Mouse (Mus musculus) ES-E14 (cell line): ENCODE results near the gene Plpp7. TPM values are rescaled to one million over a fixed set of nuclear protein-coding genes. Genes with fewer than 3 reads are reported as not detected.

Source experiments
- DNase-seq: peaks from one replicate; pipeline ENCODE4 v3.0.0-alpha.2; 2013; ENCODE audit warnings: low read depth, low spot score
- H3K27ac ChIP-seq: 2 replicates; pipeline ENCODE4 v1.5.1; 2012; ENCODE audit warnings: low read depth, mild to moderate bottlenecking, low read length, moderate library complexity, mixed read lengths; ENCODE audit not compliant: poor library complexity, insufficient read depth, severe bottlenecking
- H3K36me3 ChIP-seq: 2 replicates; pipeline ENCODE4 v1.6.1; 2012; ENCODE audit warnings: mild to moderate bottlenecking, low read length, moderate library complexity, mixed read lengths; ENCODE audit not compliant: control insufficient read depth, poor library complexity, insufficient read depth, severe bottlenecking
- H3K4me1 ChIP-seq, 2 experiments: fragments of 150-350 bp in 1 of 2; sonication (generic) in 1 of 2; 2 replicates each; pipeline ENCODE4 v1.6.1; 2012; ENCODE audit warnings: low read length in 2 of 2, mild to moderate bottlenecking in 1 of 2, mixed read lengths in 1 of 2; ENCODE audit not compliant: control insufficient read depth in 2 of 2, insufficient read depth in 2 of 2, poor library complexity in 1 of 2
- H3K4me3 ChIP-seq, 2 experiments: fragments of 150-350 bp in 1 of 2; sonication (generic) in 1 of 2; 2 replicates each; pipeline ENCODE4 v1.5.1; 2012; ENCODE audit warnings: low read length in 2 of 2, low read depth in 1 of 2, mild to moderate bottlenecking in 1 of 2, mixed read lengths in 1 of 2; ENCODE audit not compliant: insufficient read depth in 1 of 2, poor library complexity in 1 of 2, severe bottlenecking in 1 of 2
- H3K9ac ChIP-seq: 2 replicates; pipeline ENCODE4 v1.6.1; 2012; ENCODE audit warnings: low read depth, mild to moderate bottlenecking, low read length, mixed read lengths; ENCODE audit not compliant: poor library complexity, insufficient read depth, severe bottlenecking
- H3K9me3 ChIP-seq: fragments of 150-350 bp; sonication (generic); 2 replicates; pipeline ENCODE4 v1.6.1; 2012; ENCODE audit warnings: low read depth, mild to moderate bottlenecking, low read length; ENCODE audit not compliant: control insufficient read depth, insufficient read depth
- CHD2 ChIP-seq: IDR thresholded peaks from 2 replicates; pipeline ENCODE4 v1.6.1; 2014; ENCODE audit warnings: mild to moderate bottlenecking, low read depth, low read length, inconsistent platforms
- HCFC1 ChIP-seq: IDR thresholded peaks from 2 replicates; pipeline ENCODE4 v1.6.1; 2012; ENCODE audit warnings: low read length, inconsistent platforms, borderline replicate concordance; ENCODE audit not compliant: insufficient read depth
- MAFK ChIP-seq: IDR thresholded peaks from 2 replicates; pipeline ENCODE4 v1.6.1; 2014; ENCODE audit warnings: mild to moderate bottlenecking, low read depth, low read length, inconsistent platforms; ENCODE audit not compliant: insufficient read depth
- ZC3H11A ChIP-seq: IDR thresholded peaks from 2 replicates; pipeline ENCODE4 v1.6.1; 2012; ENCODE audit warnings: low read depth, mild to moderate bottlenecking, inconsistent platforms, low read length, borderline replicate concordance
- ZNF384 ChIP-seq: IDR thresholded peaks from 2 replicates; pipeline ENCODE4 v1.6.1; 2012; ENCODE audit warnings: low read depth, low read length, inconsistent platforms
- in situ Hi-C, 2 experiments: fragments of 600-800 bp; cut with MboI; formaldehyde crosslinking; loops; one replicate each; pipeline ENCODE4 v1.15.1; 2025; ENCODE audit warnings: low sequenced_read_pairs in 2 of 2, inconsistent platforms in 1 of 2; ENCODE audit not compliant: unreplicated experiment in 2 of 2
- total RNA-seq: library from RNA; depleted of rRNA; stranded (reverse); fragments of 300-350 nt; gene quantifications from 2 replicates; pipeline ENCODE4 v1.2.3, GENCODE M21; 2012

Plpp7 gene
- total RNA-seq, 1 experiment: 1.4 TPM

DNA sequence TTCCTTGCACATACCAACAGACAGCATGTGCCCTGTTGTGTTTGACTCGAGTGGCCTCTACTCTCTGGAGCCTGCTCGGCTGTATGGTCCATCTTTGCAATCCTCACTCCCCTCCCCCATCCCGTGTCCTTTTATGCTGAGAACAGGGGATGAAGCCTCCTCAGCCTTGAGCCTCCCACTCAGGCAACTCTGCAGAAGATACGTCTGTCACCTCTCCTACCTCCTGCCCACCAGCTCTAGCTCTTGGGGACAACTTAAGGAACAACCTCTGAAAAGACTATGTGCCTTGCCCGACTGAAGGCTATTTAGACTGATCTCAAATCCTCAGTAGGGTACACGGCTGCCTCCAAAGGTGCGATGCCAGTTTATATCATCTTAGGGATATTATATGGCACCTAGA, 8.2 kb downstream of the Plpp7 start:
- TF ChIP-seq CHD2 (no peak), HCFC1 (no peak), MAFK (no peak), ZC3H11A (no peak), ZNF384 (no peak)
- Histone ChIP-seq H3K9me3 (no peaks in the 10 kb centered on the region), H3K9ac (no peak overlapping the region; the same call in 1 of the 2 replicates), H3K4me3 (peak overlapping the region; percentile 51 to 59; a peak in 3 of 4 replicates), H3K27ac (no peak overlapping the region), H3K36me3 (no peaks in the 10 kb centered on the region), H3K4me1 (peaks cover 0 to 7% of the 10 kb centered on the region in 2 experiments; a peak in 1 of 4 replicates)
- in situ Hi-C loops: no loop called here
- no peak for DNase-seq

DNA sequence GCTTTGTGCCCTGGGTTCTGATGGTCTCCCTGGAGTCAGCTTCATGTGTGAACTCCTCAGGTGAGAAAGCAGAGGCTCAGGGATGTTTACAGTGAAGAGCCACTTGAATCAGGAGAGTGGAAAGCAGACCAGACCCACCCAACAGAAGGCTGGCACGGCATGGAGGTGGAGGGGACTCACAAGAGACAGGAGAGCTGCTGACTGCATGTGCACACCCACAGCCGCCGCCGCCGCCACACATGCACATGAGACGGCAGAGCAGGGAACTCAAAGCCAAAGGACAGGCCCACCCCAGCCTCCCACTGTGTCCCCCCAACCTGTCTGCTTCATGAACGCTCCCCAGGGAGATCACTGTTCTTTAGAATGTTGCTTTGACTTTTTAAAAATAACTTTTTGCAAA, 8.8 kb downstream of the Plpp7 start:
- no peak for TF ChIP-seq CHD2
- TF ChIP-seq MAFK: no peak
- no peak for TF ChIP-seq HCFC1
- Histone ChIP-seq H3K27ac (no peak overlapping the region), H3K9ac (no peak overlapping the region), H3K4me1 (peaks cover 0 to 7% of the 10 kb centered on the region in 2 experiments; a peak in 1 of 4 replicates), H3K9me3 (no peaks in the 10 kb centered on the region), H3K36me3 (no peaks in the 10 kb centered on the region), H3K4me3 (no peak overlapping the region)
- no peak for DNase-seq
- in situ Hi-C loops: no loop called here

DNA sequence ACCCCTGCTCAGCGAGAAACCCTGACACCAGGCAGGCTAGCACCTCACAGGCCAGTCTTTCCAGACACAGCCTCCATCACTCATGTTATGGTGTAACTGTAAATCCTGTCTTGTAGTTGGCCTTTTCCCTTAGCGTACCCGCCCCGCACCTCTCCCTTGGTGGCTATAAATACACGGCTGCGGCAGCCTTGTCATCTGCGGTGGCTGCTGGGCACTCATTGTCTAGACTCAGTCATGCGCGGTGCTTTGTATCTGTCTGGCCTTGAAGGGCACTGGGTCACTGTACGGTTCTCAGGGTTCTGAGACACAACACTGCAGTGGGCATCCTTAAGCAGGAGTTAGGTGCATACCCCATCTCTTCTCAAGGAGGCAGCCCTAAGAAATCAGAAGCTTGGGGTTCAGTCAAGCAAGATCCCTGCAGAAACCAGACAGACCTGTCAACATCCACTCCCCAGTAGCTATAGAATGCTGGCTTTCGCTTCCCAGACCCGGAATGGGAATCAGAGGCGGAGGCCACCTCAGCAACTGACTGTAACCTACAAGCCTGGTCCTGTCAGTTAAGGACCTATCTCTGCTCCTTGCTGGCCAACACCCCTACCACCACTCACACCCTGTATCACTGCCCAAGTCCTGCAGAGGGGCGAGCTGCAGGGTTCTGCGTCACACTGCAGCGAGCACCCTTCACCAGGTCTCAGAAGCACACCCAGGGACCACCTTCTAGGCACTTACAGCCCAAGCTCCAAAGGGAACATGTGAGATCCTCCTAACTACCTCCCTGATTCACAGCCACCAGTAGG, 10.0 kb downstream of the Plpp7 start:
- Histone ChIP-seq H3K27ac (no peak overlapping the region), H3K9ac (no peak overlapping the region), H3K4me1 (peaks cover 0 to 7% of the 10 kb centered on the region in 2 experiments; a peak in 1 of 4 replicates), H3K36me3 (no peaks in the 10 kb centered on the region), H3K4me3 (no peak overlapping the region), H3K9me3 (no peaks in the 10 kb centered on the region)
- in situ Hi-C loops: no loop called here
- no peak for DNase-seq
- no peak for TF ChIP-seq HCFC1
- no peak for TF ChIP-seq CHD2

DNA sequence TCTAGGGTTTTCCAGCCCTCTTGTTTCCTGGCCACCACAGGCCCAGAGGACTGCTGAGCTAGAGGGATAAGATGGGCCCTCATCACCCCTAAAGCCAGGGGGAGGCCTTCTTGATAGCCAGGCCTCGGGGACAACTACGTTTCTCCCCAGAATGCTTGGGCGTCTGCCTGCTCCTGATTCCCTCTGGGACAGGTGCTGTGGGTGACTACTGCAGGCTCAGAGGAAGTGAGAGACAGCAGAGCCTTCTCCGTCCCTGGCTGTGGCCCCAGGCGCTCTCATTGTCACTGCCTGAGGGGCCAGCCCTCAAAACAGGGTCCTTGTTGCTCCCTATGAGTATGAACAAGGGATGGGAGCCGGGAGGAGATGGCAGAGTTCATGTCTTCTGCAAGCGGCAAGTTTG, 10.6 kb downstream of the Plpp7 start:
- TF ChIP-seq HCFC1 (no peak), CHD2 (no peak), MAFK (no peak), ZC3H11A (no peak)
- Histone ChIP-seq H3K36me3 (no peaks in the 10 kb centered on the region), H3K27ac (no peak overlapping the region), H3K9me3 (no peaks in the 10 kb centered on the region), H3K4me3 (no peak overlapping the region), H3K9ac (no peak overlapping the region), H3K4me1 (peaks cover 0 to 7% of the 10 kb centered on the region in 2 experiments; a peak in 1 of 4 replicates)
- in situ Hi-C loops: no loop called here
- DNase-seq: no peak

DNA sequence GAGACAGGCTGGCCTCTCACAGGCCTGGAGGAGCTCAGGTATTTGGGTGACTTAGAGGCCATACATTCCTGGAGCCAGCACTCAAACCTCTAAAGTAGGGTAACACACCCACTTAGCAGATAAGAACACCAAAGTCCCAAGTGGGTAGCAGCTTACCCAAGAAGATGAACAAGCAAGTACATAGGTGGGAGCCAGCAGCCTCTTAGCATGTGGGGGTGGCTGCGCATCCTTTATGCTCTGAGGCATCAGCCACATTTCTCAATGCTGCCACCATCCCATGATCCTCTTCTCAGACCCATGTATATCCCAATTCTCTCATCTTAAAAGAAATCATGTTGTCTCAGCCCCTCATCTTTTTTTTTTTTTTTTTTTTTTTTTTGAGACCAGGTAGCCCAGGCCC, 15.9 kb downstream of the Plpp7 start:
- peaks cover under 1% of the 10 kb centered on the region; the same call in 1 of the 2 replicates for H3K9me3 ChIP-seq
- H3K4me1 ChIP-seq: no peaks in the 10 kb centered on the region
- no peak overlapping the region for H3K9ac ChIP-seq
- no peak overlapping the region for H3K27ac ChIP-seq
- TF ChIP-seq MAFK: no peak
- no peak for TF ChIP-seq CHD2
- no peak for TF ChIP-seq HCFC1
- no peak for TF ChIP-seq ZNF384
- TF ChIP-seq ZC3H11A: no peak
- no peaks in the 10 kb centered on the region for H3K36me3 ChIP-seq
- no peak for DNase-seq
- in situ Hi-C loops: no loop called here
- H3K4me3 ChIP-seq: no peak overlapping the region
